Mouse (Mus musculus) midbrain, embryonic 15.5 days (tissue): ENCODE results near the gene Map3k15. TPM values are rescaled to one million over a fixed set of nuclear protein-coding genes. Genes with fewer than 3 reads are reported as not detected.

Source experiments
- ATAC-seq: fragments of 200-750 bp; cut with Nextera tagmentation; replicated peaks from 2 replicates; pipeline ENCODE4 v1.8.0; 2017; ENCODE audit warnings: moderate TSS enrichment
- H3K27ac ChIP-seq: fragments of 300-500 bp; sonication (generic); 2 replicates; pipeline ENCODE4 v1.5.1; 2015; ENCODE audit warnings: mild to moderate bottlenecking, inconsistent platforms
- H3K27me3 ChIP-seq: fragments of 300-500 bp; sonication (generic); replicated peaks from 2 replicates; pipeline ENCODE4 v1.6.1; 2015; ENCODE audit warnings: inconsistent platforms
- H3K36me3 ChIP-seq: fragments of 300-500 bp; sonication (generic); replicated peaks from 2 replicates; pipeline ENCODE4 v1.6.1; 2015; ENCODE audit warnings: inconsistent platforms
- H3K4me1 ChIP-seq: fragments of 300-500 bp; sonication (generic); 2 replicates; pipeline ENCODE4 v1.6.1; 2015; ENCODE audit warnings: inconsistent platforms
- H3K4me2 ChIP-seq: fragments of 300-500 bp; sonication (generic); 2 replicates; pipeline ENCODE4 v1.6.1; 2015; ENCODE audit warnings: inconsistent platforms, mild to moderate bottlenecking, moderate library complexity
- H3K4me3 ChIP-seq: fragments of 300-500 bp; sonication (generic); 2 replicates; pipeline ENCODE4 v1.5.1; 2015; ENCODE audit warnings: mild to moderate bottlenecking, inconsistent platforms
- H3K9ac ChIP-seq: fragments of 300-500 bp; sonication (generic); 2 replicates; pipeline ENCODE4 v1.6.1; 2015; ENCODE audit warnings: mild to moderate bottlenecking, inconsistent platforms
- H3K9me3 ChIP-seq: fragments of 300-500 bp; sonication (generic); 2 replicates; pipeline ENCODE4 v1.6.1; 2016; ENCODE audit warnings: inconsistent platforms
- WGBS: fragments of 180-500 bp; shearing (Covaris S2); methylation state at CpG from one replicate; pipeline ENCODE4 v1.1.7; 2015; ENCODE audit warnings: mixed read lengths; 5-methylcytosine and 5-hydroxymethylcytosine counted together
- polyA plus RNA-seq: library from polyadenylated mRNA; unstranded; fragments of >200 nt; fragmentation: Nextera tagmentation; extraction: Ambion mirVana; gene quantifications from 2 replicates; pipeline ENCODE4 v1.2.1, GENCODE M21; 2015

Gene Map3k15
- polyA plus RNA-seq, 1 experiment from 2014 or later: 0.19 TPM

DNA sequence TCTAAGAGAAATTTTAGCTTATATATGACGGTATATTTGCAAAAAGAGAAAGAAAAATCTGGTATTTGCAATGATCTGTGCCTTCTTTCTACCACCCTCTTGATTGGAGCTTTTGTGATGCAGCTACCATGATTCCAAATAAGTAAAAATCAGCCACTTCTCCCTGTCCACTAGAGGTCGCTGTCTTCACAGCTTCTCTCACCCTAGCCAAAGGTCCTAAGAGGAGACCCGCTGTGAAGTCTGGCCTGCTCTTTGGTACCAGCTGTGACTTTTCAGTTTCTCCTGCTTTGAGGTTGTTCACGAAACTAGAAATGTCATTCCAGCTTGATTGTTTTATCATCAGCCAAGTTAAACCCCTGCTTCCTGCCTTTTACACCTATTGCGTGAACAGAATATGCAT is 14.5 kb upstream of the Map3k15 start:
- H3K9ac ChIP-seq: no peak overlapping the region
- no peaks in the 10 kb centered on the region for H3K36me3 ChIP-seq
- no peaks in the 10 kb centered on the region for H3K9me3 ChIP-seq
- H3K27me3 ChIP-seq: 0 out of 2 replicates have a peak, but pooled peaks cover 4% of the 10 kb centered on the region
- H3K4me1 ChIP-seq: no peaks in the 10 kb centered on the region
- H3K4me3 ChIP-seq: no peak overlapping the region
- H3K27ac ChIP-seq: no peak overlapping the region
- 30% methylated on average over 5 of the region's 5 CpGs for WGBS
- no peak overlapping the region for H3K4me2 ChIP-seq
- no peak for ATAC-seq

DNA sequence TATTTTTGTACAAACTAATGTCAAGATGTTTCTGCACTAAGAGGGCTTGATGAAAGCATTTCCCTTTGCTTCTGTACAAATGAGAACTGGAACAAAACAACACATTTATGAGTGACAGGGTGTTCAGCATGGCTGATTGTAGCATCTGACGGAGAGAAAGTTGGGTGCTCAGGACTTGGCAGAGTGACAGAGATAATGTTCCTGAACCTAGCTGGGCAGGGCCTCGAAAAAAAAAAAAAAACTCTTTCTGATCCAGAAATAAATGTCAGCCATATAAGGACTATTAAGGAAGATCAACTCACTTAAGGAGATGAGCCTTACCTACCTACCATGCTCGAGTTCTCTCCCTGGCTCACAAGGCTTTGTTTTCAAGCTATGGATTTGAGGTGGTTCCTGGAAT is 12.0 kb upstream of the Map3k15 start:
- Histone ChIP-seq H3K9me3 (no peaks in the 10 kb centered on the region), H3K4me1 (no peaks in the 10 kb centered on the region), H3K4me3 (no peak overlapping the region), H3K36me3 (no peaks in the 10 kb centered on the region), H3K9ac (no peak overlapping the region), H3K27me3 (0 out of 2 replicates have a peak, but pooled peaks cover 4% of the 10 kb centered on the region), H3K4me2 (no peak overlapping the region), H3K27ac (no peak overlapping the region)
- no peak for ATAC-seq
- 64% methylated on average over 3 of the region's 3 CpGs for WGBS

DNA sequence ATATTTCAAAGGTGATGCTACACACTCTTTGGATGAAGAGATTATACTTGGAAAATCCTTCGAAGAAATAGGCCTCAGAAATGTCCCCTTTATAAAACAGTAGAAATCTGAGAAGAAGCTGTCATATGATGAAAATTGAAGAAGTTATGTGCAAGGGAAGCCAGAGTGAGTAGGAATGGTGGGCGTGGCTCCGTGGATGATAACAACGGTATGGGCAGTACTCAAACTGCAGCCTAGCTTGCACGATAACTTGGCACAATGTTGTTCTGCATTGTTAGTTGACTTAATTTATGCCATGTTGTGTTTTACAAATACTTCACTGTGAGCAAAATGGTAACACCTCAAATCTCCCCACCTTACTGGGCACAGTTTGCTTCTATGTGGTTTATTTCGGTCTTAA is 7.6 kb downstream of the Map3k15 start:
- 84% methylated on average over 6 of the region's 6 CpGs for WGBS
- Histone ChIP-seq H3K4me1 (no peaks in the 10 kb centered on the region), H3K36me3 (no peaks in the 10 kb centered on the region), H3K4me2 (no peak overlapping the region), H3K9me3 (no peaks in the 10 kb centered on the region), H3K4me3 (no peak overlapping the region), H3K9ac (no peak overlapping the region), H3K27ac (no peak overlapping the region), H3K27me3 (peaks cover 5% of the 10 kb centered on the region; the same call in 1 of the 2 replicates)
- no peak for ATAC-seq

DNA sequence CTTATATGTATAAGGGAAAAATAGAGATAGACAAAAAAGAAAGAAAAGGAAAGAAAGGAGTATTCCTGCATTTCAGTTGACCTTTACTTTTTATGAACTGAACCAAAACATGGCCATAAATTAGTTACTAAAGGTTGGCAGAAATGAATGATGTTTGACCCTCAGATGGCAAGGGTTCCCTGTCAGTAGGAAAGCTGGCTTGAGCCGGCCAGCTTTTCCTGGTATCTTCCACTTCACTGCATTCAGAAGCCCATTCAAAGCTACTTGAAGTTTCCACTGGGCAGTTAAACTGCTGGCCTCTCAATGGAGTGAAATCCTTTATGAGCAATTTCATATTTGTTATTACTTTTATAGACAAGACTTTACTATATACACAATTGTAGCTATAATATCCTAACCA is 65.1 kb downstream of the Map3k15 start:
- ATAC-seq: no peak
- WGBS: 77% methylated on average over 1 of the region's 1 CpGs
- no peak overlapping the region for H3K9ac ChIP-seq
- H3K27ac ChIP-seq: no peak overlapping the region
- H3K4me1 ChIP-seq: no peaks in the 10 kb centered on the region
- H3K9me3 ChIP-seq: no peaks in the 10 kb centered on the region
- H3K36me3 ChIP-seq: no peaks in the 10 kb centered on the region
- H3K4me2 ChIP-seq: no peak overlapping the region
- no peaks in the 10 kb centered on the region; the same call in 1 of the 2 replicates for H3K27me3 ChIP-seq
- no peak overlapping the region for H3K4me3 ChIP-seq

DNA sequence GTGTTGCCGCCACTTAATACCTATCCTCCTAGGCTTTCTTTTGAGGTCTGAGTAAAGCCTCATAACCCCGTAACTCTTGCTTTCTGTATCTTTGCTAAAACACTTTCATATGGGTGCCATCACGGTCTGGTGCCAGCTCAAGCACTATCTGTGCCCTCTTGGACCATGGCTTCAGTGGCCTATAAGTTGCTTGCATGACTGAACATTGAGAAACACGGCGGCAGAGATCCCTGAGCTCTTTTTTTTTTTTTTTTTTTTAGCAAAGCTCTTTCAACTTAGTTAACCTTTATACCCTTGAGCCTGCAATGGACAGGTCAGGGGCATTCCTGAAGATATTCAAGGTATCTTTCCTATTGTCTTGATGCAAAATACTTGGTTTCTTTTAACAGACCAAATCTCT is 66.4 kb downstream of the Map3k15 start:
- Histone ChIP-seq H3K4me3 (no peak overlapping the region), H3K9me3 (no peaks in the 10 kb centered on the region), H3K27me3 (no peaks in the 10 kb centered on the region; the same call in 1 of the 2 replicates), H3K4me2 (no peak overlapping the region), H3K36me3 (no peaks in the 10 kb centered on the region), H3K9ac (no peak overlapping the region), H3K4me1 (no peaks in the 10 kb centered on the region), H3K27ac (no peak overlapping the region)
- no peak for ATAC-seq
- 75% methylated on average over 5 of the region's 5 CpGs for WGBS

DNA sequence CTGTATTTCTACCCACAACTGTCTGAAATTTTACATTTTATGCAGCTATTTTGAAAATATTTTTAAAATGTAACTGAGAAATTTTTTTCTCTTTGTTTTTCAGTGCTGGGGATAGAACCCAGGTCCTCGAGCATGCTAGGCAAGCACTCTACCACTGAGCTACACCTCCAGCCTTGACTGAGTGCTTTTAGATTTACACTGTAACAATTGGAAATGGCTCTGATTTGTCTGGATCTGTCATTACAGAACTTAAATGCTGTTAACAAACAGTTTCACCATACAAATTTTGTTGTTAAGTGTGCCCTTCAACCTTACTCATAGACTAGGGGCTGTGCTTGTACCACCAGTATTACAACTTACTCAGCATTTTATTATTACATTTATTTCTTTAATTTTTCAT is 103.7 kb downstream of the Map3k15 start:
- Histone ChIP-seq H3K9me3 (no peaks in the 10 kb centered on the region), H3K4me2 (no peak overlapping the region), H3K4me3 (no peak overlapping the region), H3K27me3 (no peaks in the 10 kb centered on the region), H3K4me1 (no peaks in the 10 kb centered on the region), H3K27ac (no peak overlapping the region), H3K36me3 (no peaks in the 10 kb centered on the region), H3K9ac (no peak overlapping the region)
- ATAC-seq: no peak
- WGBS: 71% methylated on average over 1 of the region's 1 CpGs

DNA sequence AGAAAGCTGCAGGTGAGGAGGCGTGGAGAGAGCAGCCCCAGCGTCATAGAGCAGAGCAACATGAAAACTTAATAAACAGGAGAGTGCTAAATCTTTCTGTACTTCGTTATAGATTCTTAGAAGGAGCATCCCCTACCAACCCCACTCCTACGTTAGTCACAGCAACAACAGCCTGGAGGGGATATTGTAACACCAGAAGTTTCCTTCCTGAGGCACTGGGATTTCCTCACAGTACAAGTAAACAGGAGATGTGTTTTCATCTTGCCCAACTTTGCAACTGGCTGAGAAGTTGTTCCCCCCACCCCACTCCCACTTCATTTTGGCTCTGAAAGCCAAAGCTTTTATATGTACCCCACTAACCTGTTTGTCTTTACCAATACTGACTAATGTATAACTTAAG is 119.6 kb downstream of the Map3k15 start:
- ATAC-seq: no peak
- H3K27ac ChIP-seq: no peak overlapping the region
- no peak overlapping the region for H3K4me3 ChIP-seq
- H3K9ac ChIP-seq: no peak overlapping the region
- no peaks in the 10 kb centered on the region for H3K27me3 ChIP-seq
- H3K36me3 ChIP-seq: no peaks in the 10 kb centered on the region
- H3K9me3 ChIP-seq: no peaks in the 10 kb centered on the region
- H3K4me1 ChIP-seq: no peaks in the 10 kb centered on the region
- 74% methylated on average over 4 of the region's 4 CpGs for WGBS
- no peak overlapping the region for H3K4me2 ChIP-seq

DNA sequence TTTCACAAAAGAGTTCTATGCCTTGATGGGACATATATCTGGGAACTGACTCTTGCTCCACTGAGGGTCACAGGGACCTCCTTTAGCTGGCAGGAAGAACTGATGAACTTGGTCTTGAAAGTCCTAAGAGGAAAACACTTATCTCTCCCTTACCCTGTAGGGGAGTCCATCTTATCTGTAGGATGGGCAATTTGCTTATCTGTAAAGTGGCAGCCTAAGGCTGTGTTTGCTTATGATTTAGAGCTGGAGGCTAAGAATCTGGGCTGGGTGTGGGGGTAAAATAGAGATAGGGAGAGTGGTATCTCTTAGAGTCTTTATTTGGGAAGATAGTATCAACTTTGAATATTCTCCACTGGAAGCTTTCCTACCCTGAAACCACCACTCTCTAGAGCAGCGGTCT is 125.5 kb downstream of the Map3k15 start:
- no peak for ATAC-seq
- 96% methylated on average over 1 of the region's 1 CpGs for WGBS
- Histone ChIP-seq H3K9ac (no peak overlapping the region), H3K4me2 (no peak overlapping the region), H3K4me3 (no peak overlapping the region), H3K36me3 (no peaks in the 10 kb centered on the region), H3K27me3 (no peaks in the 10 kb centered on the region), H3K9me3 (no peaks in the 10 kb centered on the region), H3K27ac (no peak overlapping the region), H3K4me1 (no peaks in the 10 kb centered on the region)

DNA sequence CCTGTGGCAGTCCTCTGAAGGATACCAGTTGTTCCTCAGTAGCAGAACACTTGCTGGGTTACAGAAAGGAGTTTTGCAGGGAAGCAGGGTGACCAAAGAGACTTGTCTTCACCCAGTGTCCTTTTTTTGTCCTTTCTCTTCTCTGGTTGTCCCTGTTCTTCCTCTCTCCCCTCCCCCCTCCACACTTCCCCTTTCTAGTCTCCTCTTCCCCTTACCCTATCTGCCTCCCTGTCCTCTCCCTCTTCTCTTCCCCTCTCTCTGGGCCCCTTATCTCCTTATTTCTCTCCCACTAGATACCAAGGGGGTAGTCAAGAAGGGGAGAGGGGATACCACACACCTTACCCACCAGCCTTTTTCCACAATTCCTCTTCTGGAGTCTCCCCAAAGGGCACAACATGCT is 127.8 kb downstream of the Map3k15 start:
- Histone ChIP-seq H3K9me3 (no peaks in the 10 kb centered on the region), H3K27ac (no peak overlapping the region), H3K36me3 (no peaks in the 10 kb centered on the region), H3K4me2 (no peak overlapping the region), H3K9ac (no peak overlapping the region), H3K27me3 (no peaks in the 10 kb centered on the region), H3K4me1 (no peaks in the 10 kb centered on the region), H3K4me3 (no peak overlapping the region)
- no peak for ATAC-seq

DNA sequence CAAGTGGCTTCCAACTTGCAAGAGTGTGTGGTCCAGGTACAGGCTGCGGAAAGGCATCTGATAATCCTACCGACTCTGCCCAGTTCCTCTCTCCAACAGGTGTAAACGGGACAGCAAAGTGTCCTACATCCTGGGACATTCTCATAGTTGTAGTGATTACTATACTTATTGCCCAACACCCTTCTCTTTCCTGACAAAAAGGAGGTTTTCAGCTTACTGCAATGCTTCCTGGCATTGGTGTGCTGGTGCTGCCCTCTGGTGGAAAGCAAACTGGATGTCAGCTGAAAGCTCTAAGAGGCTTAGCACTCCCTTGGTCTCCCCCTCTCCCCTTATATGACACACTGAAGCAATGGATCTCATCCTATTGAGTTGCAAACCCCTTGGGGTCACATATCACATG is 128.4 kb downstream of the Map3k15 start:
- WGBS: 78% methylated on average over 3 of the region's 3 CpGs
- Histone ChIP-seq H3K9ac (no peak overlapping the region), H3K4me3 (no peak overlapping the region), H3K9me3 (no peaks in the 10 kb centered on the region), H3K4me2 (no peak overlapping the region), H3K36me3 (no peaks in the 10 kb centered on the region), H3K27ac (no peak overlapping the region), H3K27me3 (no peaks in the 10 kb centered on the region), H3K4me1 (no peaks in the 10 kb centered on the region)
- ATAC-seq: peak; percentile 84

DNA sequence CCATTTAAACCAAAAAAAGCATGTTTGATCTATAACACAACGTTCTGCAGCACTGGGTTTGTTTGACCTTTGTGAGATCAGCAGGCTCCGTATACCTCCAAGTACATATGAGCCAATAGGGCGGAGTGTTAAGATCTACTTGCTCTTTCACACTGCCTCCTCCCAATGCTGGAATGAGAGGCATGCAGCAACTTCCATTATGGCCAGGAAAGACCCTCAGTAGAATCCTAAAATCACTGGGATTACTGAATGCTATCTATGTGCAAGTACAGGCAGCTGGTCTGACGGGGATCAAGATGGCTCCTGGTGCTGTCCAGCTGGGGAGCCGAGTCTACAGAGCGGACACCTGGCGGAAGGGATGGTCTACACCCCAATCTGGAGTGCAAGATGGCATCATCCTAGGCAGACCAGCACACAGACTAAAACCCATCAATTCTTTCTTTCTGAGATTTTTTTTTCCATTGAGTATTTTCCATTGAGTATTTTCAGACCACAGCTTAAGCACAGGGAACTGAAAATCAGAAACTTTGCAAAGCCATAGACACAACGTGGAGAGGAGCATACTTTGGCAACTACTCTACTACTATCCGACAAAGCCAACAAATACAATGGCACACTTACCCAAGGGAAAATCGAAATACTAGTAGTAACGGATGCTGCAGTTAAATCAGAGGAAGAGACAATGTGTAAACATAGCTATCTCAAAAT is 146.1 kb downstream of the Map3k15 start:
- H3K36me3 ChIP-seq: no peaks in the 10 kb centered on the region
- no peak overlapping the region for H3K27ac ChIP-seq
- no peaks in the 10 kb centered on the region for H3K9me3 ChIP-seq
- WGBS: 87% methylated on average over 11 of the region's 11 CpGs
- H3K4me2 ChIP-seq: no peak overlapping the region
- H3K4me1 ChIP-seq: peaks cover 8% of the 10 kb centered on the region; the same call in 1 of the 2 replicates
- no peak for ATAC-seq
- no peak overlapping the region for H3K9ac ChIP-seq
- no peaks in the 10 kb centered on the region for H3K27me3 ChIP-seq
- no peak overlapping the region for H3K4me3 ChIP-seq

DNA sequence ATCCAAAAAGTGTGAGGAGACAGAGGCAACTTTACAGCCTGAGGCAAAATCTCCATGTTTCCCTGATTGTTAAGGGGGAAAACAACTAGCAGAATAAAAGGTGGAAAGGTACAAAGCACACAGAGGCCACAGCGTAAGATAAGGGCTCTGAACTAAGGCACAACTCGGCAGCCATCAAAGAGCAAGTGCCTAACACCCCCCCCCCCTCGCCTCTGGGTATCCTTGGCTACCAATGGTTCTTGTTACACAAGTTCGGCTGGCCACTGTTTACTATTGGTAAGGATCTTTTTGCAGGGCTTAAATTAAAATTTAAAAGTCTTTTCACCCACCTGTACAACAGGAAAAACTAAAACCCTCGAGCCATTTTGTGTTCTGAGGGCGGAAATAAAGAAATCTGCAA is 147.5 kb downstream of the Map3k15 start:
- no peak overlapping the region; the same call in 1 of the 2 replicates for H3K4me3 ChIP-seq
- no peaks in the 10 kb centered on the region for H3K9me3 ChIP-seq
- H3K27me3 ChIP-seq: no peaks in the 10 kb centered on the region
- H3K4me1 ChIP-seq: peaks cover 8% of the 10 kb centered on the region; the same call in 1 of the 2 replicates
- H3K36me3 ChIP-seq: no peaks in the 10 kb centered on the region
- 31% methylated on average over 6 of the region's 6 CpGs for WGBS
- no peak overlapping the region for H3K9ac ChIP-seq
- H3K4me2 ChIP-seq: peak overlapping the region; percentile 66
- H3K27ac ChIP-seq: no peak overlapping the region
- ATAC-seq: no peak

DNA sequence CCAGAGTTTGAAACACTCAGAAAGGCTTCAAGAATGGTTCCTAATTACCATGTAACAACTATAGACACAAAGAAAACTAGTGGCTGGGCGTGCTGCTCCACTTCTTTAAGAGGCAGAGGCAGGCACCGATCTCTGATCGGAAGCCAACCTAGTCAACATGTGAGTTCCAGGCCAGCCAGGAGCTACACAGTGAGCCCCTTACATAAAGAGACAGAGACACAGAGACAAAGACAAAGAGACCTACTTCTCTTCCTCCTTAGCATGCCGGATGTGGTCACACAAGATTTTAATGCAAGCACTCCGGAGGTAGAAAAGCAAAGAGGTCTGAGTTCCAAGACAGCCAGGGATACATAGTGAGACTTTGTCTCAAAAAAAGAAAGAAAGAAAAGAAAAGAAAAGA is 147.9 kb downstream of the Map3k15 start:
- WGBS: 30% methylated on average over 5 of the region's 5 CpGs
- Histone ChIP-seq H3K27me3 (no peaks in the 10 kb centered on the region), H3K4me2 (peak overlapping the region; percentile 66), H3K4me3 (peak overlapping the region; percentile 60; the same call in 1 of the 2 replicates), H3K27ac (no peak overlapping the region), H3K9me3 (no peaks in the 10 kb centered on the region), H3K36me3 (no peaks in the 10 kb centered on the region), H3K4me1 (peaks cover 8% of the 10 kb centered on the region; the same call in 1 of the 2 replicates), H3K9ac (no peak overlapping the region)
- ATAC-seq: no peak
